Comparison of ENCODE assay signal across 16 mouse cellular contexts in genomic region chr4:57278812-57279211, GRCm38 (mm10). TPM values are rescaled to one million over a fixed set of nuclear protein-coding genes. Genes with fewer than 3 reads are reported as not detected.
DNase-seq lines count a peak whose midpoint lies in the region; ATAC-seq and TF ChIP-seq lines count a peak whose summit lies in the region.
"Had no signal": no experiment of that assay in that cellular context is flagged by ENCODE, and none has a peak within 500 bp of the region (broad histone marks: within the 10 kb centered on the region; RNA-seq: fewer than 3 reads in every experiment).

No protein-coding gene starts in this region.

- H3K79me2 ChIP-seq in heart, adult 2 months (replicated peaks; ENCODE audit: control insufficient read depth, insufficient read depth, low read length): no peaks in the 10 kb centered on the region

- peak; percentile 70 for TF ChIP-seq POLR2A in heart, adult 2 months (IDR thresholded peaks at IDR 0.05; ENCODE audit: insufficient read depth, low read depth, low read length)

- H3K27me3 ChIP-seq in heart, adult 2 months (ENCODE audit: control insufficient read depth, insufficient read depth, low read length): no peaks in the 10 kb centered on the region
- H3K27me3 ChIP-seq in kidney, embryonic 14.5 days (ENCODE audit: control insufficient read depth, insufficient read depth, low read length): no peaks in the 10 kb centered on the region
- H3K27me3 ChIP-seq in E14TG2a.4 (ENCODE audit: insufficient read depth, low read length): no peaks in the 10 kb centered on the region
- H3K27me3 ChIP-seq: forebrain, embryonic 15.5 days; hindbrain, embryonic 12.5 days; limb, embryonic 15.5 days had no signal

- H3K4me1 ChIP-seq in heart, adult 2 months (ENCODE audit: control insufficient read depth, insufficient read depth, low read length): peaks cover 8% of the 10 kb centered on the region
- peaks cover 17% of the 10 kb centered on the region; the same call in 1 of the 2 replicates for H3K4me1 ChIP-seq in kidney, embryonic 14.5 days (ENCODE audit: control insufficient read depth, insufficient read depth, low read length)
- H3K4me1 ChIP-seq in E14TG2a.4 (replicated peaks; ENCODE audit: low read depth, low read length): peaks cover 95% of the 10 kb centered on the region

- no peak for TF ChIP-seq CTCF in heart, adult 2 months (IDR thresholded peaks at IDR 0.05)
- no peak for TF ChIP-seq CTCF in E14TG2a.4 (conservative IDR thresholded peaks at IDR 0.05; ENCODE audit: low read length)

- peak overlapping the region; percentile 21 for H3K4me2 ChIP-seq in kidney, embryonic 14.5 days (replicated peaks; ENCODE audit: low read depth, low read length)
- H3K4me2 ChIP-seq: forebrain, embryonic 15.5 days; hindbrain, embryonic 12.5 days; limb, embryonic 15.5 days; midbrain, embryonic 11.5 days had no signal

- peak; percentile 24; the same call in 1 of the 2 replicates for ATAC-seq in kidney, embryonic 14.5 days (ENCODE audit: low FRiP score, low TSS enrichment)
- ATAC-seq in hematopoietic stem cell, adult 5-6 weeks (replicated peaks in 1 of 2; ENCODE audit: insufficient read depth in 1 of 2, low FRiP score in 2 of 2, low TSS enrichment in 1 of 2, low read depth in 1 of 2, poor library complexity in 2 of 2, severe bottlenecking in 2 of 2): peak; percentile 71 to 72
- ATAC-seq: forebrain, embryonic 15.5 days had no signal

- intact Hi-C loops in heart, adult 2 months (cut with DNase I): loop anchor here (2.0 kb wide), 1 partner anchor 22 kb away; the partner anchor contains the start of gene Ptpn3

- H3K9ac ChIP-seq in heart, adult 2 months (ENCODE audit: low read depth, low read length): peak overlapping the region; percentile 39
- H3K9ac ChIP-seq in kidney, embryonic 14.5 days (ENCODE audit: low read depth, low read length): no peak overlapping the region
- H3K9ac ChIP-seq: forebrain, embryonic 15.5 days; hindbrain, embryonic 12.5 days; limb, embryonic 15.5 days had no signal

- H3K36me3 ChIP-seq in heart, adult 2 months (ENCODE audit: control insufficient read depth, insufficient read depth, low read length): no peaks in the 10 kb centered on the region
- H3K36me3 ChIP-seq in kidney, embryonic 14.5 days (ENCODE audit: control insufficient read depth, insufficient read depth, low read length): no peaks in the 10 kb centered on the region
- H3K36me3 ChIP-seq in E14TG2a.4 (ENCODE audit: insufficient read depth, low read length): no peaks in the 10 kb centered on the region
- H3K36me3 ChIP-seq: forebrain, embryonic 15.5 days; G1E; hindbrain, embryonic 12.5 days; limb, embryonic 15.5 days had no signal

- H3K27ac ChIP-seq in heart, adult 2 months: peak overlapping the region; percentile 91
- H3K27ac ChIP-seq in kidney, embryonic 14.5 days (ENCODE audit: low read depth, low read length): peak overlapping the region; percentile 69
- H3K27ac ChIP-seq: forebrain, embryonic 15.5 days; hindbrain, embryonic 12.5 days; limb, embryonic 15.5 days had no signal

- no peak for TF ChIP-seq EP300 in heart, adult 2 months (IDR thresholded peaks at IDR 0.05; ENCODE audit: insufficient read depth, low read depth, low read length)

- H3K9me3 ChIP-seq in kidney, embryonic 14.5 days (ENCODE audit: control insufficient read depth, low read length): no peaks in the 10 kb centered on the region
- H3K9me3 ChIP-seq in E14TG2a.4 (ENCODE audit: low read length): no peaks in the 10 kb centered on the region
- H3K9me3 ChIP-seq: forebrain, embryonic 15.5 days; hindbrain, embryonic 12.5 days; limb, embryonic 15.5 days had no signal

- DNase-seq in heart, adult 2 months: no peak
- DNase-seq in heart, adult 11 months: no peak
- no peak for DNase-seq in kidney, postnatal 36 days
- no peak for DNase-seq in MN1 (ENCODE audit: low spot score)
- DNase-seq in adrenal gland, postnatal 4 days (ENCODE audit: low spot score in 2 of 2): no peak
- DNase-seq: cerebellum, adult 11 months; cerebellum, postnatal 25 days; right cerebral cortex, postnatal 14 days had no signal

- WGBS in heart, adult 2 months: 41% methylated on average over 10 of the region's 10 CpGs
- 31% methylated on average over 10 of the region's 10 CpGs for WGBS in kidney, embryonic 14.5 days

- H3K4me3 ChIP-seq in heart, adult 2 months: peak overlapping the region; percentile 43
- no peak overlapping the region for H3K4me3 ChIP-seq in kidney, embryonic 14.5 days (ENCODE audit: low read length)
- peak overlapping the region; percentile 60 for H3K4me3 ChIP-seq in E14TG2a.4 (replicated peaks; ENCODE audit: low read length)
- H3K4me3 ChIP-seq: forebrain, embryonic 15.5 days; hindbrain, embryonic 12.5 days; limb, embryonic 15.5 days had no signal

RNA-seq across cellular contexts. Expression of gene Ptpn3, which starts 22.8 kb away (rescaled TPM):
- total RNA-seq in heart, adult 2 months (2021): 10 to 100 TPM; 32.4 to 41.5 TPM
- 10.7 and 23.3 TPM in 2 replicates for polyA plus RNA-seq in heart, adult 2 months (2012; rRNA removed)
- polyA plus RNA-seq in kidney, embryonic 14.5 days (2014; fragmentation: Nextera tagmentation; extraction: Ambion mirVana): 14.8 and 17.0 TPM in 2 replicates
- 5.8 and 18.5 TPM in 2 replicates for total RNA-seq in hematopoietic stem cell, adult 5-6 weeks (2017)
- 10 to 100 TPM; 29.0 to 34.7 TPM for total RNA-seq in adrenal gland, postnatal 4 days (2021)
- polyA plus RNA-seq: G1E had no signal
